Mouse (Mus musculus) testis, adult 2 months (tissue): Measurements from ENCODE around the gene Ube2j1.
"Not testable (repeated sequence)": the region's sequence is repeated elsewhere in the genome, so short reads cannot be mapped to it uniquely, and the experiment has no call there.

Experiments used
- CTCF ChIP-seq: fragments of 200-500 bp; IDR thresholded peaks from 2 replicates; pipeline ENCODE4 v1.5.1; 2012; ENCODE audit warnings: low read depth, mild to moderate bottlenecking, inconsistent platforms, low read length, moderate library complexity; ENCODE audit not compliant: control insufficient read depth, insufficient read depth, insufficient replicate concordance
- POLR2A ChIP-seq: fragments of 200-500 bp; IDR thresholded peaks from 2 replicates; pipeline ENCODE4 v1.6.1; 2012; ENCODE audit warnings: low read depth, mild to moderate bottlenecking, inconsistent platforms, low read length, moderate library complexity; ENCODE audit not compliant: control insufficient read depth

GRCm38 (mm10) chr4:33005595-33006470 is 25.4 kb upstream of the Ube2j1 start:
- not testable (repeated sequence) for TF ChIP-seq CTCF, POLR2A
